Mouse (Mus musculus): ENCODE data around the gene Cenpn.

The Cenpn gene

DNA sequence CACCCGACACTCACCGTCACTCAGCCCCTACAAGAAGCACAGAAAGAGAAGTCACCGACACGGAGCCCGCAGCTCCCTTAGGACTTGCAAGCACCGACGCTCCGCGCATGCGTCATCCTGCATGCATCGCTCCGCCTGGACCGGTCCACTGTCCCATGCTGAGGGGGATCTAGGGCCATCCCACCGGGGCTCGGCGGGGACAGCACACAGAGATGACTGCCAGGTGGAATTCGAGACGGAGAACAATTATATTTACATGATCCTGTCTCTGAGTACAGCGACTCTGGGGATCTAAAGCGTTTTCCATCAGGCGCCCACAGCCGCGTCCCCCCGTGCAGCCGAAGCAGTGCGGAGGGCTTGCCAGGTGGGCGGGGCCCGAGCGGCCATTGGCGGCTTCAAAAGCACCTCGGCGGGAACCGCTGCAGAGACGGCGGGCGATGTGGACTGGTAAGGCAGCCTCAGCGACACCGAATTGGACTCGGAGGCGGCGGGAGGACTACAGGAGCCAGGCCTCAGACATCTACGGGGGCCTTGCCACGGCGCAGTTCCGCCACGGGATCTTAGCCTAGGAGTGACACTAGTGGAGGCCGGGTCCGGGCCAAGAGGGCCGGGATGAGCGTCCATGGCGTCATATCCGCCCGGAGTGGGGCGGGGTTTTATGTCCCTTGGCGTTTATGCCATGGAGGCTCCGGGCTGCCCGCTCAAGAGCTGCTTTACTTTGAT lies at the start of gene Cenpn, which contains the start of gene Cmc2:
Cenpn (plus strand) TSS at position 394 of the 723 bp plus-strand sequence.
Cmc2 (minus strand) TSS at position 119 of the 723 bp plus-strand sequence.
- DNase-seq, result peak; percentile 92

DNA sequence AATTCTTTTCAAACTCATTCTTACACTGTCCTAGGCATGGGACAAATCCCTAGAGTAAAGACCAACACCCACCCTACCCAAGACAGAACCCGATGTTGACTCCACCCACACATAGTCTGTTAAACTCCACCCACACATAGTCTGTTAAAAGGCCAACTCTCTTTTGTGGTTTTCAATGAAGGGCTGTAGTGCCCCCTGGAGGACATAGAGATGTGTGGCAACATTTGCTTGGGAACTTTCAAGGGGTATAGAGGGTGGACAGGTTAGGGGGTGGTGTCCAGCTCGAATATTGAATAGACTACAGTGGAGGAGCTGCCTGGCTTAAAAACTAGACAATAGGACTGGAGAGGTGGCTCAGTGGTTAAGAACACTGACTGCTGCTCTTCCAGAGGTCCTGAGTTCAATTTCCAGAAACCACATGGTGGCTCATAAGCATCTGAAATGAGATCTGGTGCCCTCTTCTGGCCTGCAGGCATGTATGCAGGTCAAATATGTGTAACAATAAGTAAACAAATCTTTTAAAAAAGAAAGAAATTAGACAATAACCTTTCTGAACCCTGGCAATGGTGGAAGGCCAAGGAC lies 48.7 kb upstream of the Cenpn start:
- peak; percentile 29 for DNase-seq

DNA sequence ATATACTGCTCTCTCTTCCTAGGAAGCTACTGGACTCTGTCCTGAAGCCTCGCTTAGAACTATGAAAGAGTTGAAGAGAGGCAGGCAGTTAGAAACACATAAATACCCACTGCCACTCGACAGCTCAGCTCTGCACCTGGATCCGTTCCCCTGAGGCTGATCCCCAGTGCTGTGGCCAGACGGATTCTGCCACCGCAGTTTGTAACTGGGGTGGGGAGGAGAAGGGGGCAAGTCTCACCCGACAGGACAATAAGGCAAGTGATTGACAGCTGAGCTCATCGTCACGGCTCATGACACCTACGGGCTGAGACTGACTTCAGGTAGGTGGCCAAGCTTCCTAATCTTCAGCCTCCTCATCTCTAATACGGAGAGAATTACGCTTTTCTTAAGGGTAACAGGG lies 47.9 kb upstream of the Cenpn start:
- peak; percentile 28 for DNase-seq

DNA sequence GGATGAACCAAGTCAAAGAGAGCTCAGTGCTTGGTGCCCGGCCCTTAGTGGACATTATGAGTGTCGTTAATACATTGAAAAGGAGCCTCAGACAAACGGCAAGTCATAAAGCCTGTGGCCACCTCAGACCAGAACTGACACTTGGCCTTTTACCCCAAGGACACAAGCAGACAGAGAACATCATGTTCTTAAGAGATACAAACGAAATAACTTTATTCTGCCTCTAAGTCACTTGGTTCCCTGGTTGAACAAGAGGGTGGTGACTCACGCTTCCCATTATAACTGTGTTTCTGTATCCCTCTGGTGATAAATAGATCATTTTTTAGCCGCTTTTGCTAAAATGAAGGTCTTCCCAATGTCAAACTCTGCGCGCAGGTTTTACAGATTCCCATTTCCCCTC lies 47.5 kb upstream of the Cenpn start:
- no peak for DNase-seq

DNA sequence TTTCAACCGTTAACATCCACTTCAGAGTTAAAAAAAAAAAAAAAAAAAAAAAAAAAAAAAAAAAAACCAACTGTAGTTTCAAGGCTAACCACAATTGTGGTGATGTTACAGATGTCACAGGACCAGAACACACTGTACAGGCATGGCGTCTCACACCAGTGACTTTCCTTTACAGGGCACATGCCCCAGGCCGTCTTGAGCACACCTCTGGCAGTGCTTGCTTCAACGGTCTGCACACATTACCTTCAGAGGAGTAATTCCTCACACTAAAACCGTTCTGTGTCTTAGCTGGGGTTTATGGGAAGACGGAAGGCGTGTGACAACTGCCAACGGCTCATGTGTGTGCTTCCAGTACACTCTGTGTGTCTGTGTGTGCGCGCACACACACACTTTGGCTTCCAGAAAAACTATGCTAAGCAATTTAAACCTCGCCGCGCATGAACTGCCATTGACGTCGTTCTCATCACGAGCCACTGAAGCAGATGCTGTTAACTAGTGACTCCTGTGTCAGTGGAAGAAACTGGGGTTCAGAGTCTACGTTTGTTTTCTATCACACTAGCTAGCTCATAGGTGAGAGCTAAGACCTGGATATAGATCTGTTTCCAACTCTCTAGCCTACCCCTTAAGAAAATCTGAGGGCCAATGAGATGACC lies 45.6 kb upstream of the Cenpn start:
- peak; percentile 30 for DNase-seq

DNA sequence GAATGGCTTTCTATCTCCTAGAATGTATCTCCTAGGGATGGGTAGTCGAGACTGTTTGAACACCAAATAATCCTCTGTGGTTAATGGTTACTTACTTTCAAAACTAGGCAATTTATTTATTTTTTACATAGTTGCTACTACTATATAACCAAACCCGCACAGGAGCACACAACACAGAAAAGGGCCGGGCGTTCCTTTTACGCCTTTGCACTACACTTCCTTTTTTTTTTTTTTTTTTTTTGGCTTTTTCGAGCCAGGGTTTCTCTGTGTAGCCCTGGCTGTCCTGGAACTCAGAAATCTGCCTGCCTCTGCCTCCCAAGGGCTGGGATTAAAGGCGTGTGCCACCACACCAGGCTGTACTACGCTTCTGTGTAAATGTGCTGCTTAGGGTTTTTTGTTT lies 40.1 kb upstream of the Cenpn start:
- DNase-seq, result no peak

DNA sequence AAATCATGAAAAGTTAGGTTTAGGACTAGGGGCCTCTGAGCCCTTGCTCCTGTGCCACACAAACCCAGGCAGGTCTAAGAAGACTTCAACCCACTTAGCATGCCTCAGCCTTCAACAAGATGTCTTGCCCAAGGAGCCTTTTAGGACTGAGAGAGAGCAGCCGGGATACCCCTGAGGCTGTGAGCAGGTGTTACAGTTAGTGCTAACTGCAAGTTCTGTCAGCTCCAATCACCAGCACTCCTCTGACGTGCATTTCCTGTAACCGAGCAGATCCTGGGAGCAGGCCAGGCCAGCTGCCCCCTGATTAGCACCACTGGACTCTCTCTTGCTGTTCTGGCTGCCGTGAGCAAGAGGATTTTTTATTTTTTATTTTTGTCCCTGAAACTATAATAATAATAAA lies 33.7 kb upstream of the Cenpn start:
- DNase-seq, result no peak

DNA sequence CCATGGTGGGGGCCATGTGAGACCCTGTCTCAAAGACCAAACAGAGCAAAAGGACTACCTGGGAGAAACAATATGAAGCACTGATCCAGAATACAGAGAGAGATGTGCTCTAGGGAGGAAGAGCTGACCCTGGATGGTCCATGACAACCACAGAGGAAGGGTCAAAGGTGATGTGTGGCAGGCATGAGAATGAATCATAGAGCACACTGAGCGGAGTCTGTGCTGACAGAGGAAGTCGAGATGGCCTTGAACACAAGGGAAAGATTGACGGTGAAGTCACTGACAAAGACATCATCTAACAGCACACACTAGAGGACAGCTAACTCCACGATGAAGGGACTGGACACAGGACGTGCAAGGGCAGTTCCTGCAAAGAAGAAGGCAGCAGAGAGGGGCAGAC lies 30.1 kb upstream of the Cenpn start:
- DNase-seq, result no peak

DNA sequence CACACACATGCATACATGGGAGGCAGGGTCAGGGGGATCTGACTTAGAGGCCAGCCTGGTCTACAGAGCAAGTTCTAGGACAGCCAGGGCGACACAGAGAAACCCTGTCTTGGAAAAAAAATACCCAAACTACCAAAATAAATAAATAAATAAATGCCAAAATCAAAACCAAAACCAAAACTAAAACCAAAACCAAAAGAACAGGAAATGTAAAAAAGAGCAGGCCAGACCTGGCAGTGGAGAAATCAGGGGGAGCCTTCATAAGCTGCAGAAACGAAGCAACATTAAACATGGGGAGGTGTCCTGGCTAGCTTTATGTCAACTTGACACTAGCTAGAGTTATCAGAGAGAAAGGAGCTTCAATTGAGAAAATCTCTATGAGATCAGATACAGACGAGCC lies 29.4 kb upstream of the Cenpn start:
- DNase-seq, result no peak

DNA sequence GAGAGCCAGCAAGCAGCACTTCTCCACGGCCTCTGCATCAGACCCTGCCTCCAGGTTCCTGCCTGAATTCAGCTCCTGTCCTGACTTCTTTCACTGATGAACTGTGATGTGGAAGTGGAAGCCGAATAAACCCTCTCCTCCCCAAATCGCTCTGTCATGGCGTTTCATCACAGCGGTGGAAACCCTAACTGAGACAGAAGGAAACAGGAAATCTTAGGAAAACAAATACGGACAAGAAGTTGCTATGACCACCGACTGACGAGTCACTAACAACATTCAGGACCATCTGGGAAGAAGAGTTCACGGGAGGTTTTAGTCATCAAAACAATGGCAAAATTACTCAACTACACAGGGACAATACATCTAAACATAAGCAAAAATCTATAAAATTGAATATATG lies 28.9 kb upstream of the Cenpn start:
- DNase-seq, result no peak

DNA sequence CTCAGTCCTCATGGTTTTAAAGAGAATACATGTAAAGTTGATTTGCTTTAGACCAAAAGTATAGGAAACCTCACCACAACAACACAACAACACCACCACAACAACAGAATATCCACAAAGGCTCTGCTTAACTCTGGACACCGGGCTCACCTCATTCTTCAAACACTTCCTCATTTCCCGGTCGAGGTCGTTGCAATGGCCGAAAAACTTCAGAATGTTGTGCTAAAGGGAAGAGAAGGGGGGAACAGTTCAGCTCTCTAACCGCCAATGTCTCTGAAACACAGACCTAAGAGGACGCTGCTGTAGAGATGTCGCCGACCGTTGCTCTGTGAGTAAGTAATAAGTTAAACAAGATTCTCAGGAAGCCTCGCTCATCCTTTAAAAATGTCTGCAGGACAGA lies 27.6 kb upstream of the Cenpn start:
- DNase-seq, result no peak

DNA sequence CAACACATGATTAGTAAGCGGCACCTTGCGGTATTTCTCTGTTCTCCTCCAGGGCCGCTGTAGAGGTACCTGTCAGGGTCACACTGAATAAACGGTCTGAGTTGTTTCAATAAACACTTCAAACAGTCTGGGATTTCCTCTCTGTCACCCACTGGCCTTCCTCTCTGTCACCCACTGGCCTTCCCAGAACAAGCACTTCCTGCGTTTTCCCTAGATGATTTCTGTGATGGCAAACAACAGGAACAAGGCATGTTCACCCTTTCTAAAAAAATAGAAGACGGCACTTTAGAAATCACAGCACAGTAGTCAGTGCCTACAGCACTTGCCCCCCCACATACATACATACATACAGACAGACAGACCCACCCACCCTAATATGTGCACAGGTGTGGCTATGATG lies 26.0 kb upstream of the Cenpn start:
- no peak for DNase-seq

DNA sequence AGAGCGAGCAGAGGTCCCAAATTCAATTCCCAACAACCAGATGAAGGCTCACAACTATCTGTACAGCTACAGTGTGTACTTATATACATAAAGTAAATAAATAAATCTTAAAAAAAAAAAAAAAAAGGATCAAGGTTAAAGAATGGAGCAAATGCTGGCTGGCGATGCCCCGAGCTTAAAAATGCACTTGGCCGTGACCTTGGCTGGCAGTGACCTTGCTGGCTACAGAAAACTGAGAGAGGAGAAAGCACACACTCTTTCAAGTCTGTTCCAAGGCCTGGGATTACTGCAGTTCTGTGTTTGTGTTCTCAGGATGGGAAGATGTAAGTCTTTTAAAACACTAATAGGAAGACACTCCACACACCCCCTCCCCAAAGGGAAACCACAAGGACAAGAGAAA lies 16.8 kb upstream of the Cenpn start:
- no peak for DNase-seq

DNA sequence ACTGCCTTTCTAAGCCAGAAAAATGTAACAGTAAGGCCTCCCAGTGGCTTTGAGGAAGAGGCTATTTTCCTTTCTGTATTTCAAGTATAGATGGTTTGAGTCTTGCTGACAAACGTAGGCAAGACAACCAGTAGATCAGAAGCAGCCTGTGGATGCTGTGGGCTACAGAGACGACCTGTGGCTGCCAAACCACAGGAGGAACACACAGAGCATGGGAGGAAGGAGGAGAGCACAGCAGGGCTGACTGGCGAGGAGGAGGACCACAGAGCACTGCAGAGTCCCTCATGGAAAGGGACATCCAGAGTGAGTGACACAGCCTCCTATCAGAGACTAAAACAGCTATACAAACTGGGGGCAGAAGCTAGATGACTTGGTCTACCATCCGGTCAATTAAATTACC lies 16.3 kb upstream of the Cenpn start:
- peak; percentile 23 for DNase-seq

DNA sequence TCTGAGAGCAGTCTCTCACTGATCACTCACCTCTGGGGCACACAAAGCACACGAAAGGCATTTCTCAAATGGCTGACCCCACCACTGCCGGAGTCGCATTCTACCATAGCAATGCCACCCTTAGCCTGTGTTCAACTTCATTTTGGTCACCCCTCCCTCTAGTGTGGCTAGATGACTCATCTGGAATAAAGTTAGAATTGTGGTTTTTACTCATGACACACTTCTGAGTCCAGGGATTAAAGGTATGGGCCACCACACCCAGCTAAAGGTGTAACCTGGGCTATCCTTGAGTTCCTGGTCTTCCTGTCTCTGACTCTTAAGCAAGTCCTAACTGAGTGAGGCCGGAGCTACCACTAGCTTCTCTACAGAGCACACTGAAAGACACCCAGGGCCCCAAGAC lies 15.7 kb upstream of the Cenpn start:
- no peak for DNase-seq

DNA sequence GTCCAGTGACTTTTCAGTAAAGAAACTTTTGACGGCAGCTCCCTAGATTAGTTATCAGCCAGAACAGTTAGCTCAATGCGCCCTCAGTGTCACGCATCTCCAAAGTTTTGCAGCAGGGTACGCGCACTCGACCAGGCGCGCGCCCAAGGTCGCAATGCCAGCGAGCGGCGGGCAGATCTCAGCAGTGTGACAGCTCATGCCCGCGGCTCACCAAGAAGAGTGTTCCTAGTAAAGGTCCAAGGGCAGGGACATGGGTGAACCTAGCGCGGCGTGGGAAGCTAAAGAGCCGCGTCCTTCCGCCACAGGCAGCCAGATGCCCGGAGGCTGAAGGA lies 559 bp upstream of the Cenpn start:
- DNase-seq, result no peak

DNA sequence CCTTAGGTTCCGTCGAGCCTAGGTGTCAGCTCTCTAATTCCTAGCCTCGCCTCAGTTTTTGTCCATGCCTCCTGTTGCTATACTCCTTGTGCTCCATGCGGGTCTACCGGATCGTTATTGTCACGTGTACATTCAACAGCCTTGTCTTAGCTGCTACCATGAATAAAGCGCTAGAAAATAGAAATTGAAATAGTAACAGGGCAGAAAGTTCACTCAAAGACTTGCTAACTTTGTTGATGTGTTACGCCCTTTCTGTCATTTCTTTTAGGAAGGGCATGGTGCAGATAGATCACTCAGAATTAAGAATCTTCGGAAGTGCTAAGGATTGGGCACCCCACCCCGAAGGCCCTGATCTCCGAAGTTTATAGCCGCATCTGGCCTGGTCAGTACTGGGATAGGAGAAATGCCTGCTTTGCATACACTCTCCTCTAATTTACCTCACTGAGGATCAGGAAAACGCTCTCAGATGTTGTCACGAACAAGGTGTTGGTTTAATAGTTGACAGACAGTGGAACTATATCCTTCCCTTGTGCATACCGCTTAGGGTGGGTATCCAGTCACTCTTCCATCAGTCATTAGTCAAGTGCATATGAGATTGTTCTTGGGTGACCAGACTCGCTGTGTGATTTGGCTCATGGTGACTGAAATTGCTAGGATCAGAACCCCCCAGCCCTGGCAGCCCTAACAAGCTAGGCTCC lies 679 bp downstream of the Cenpn start:
- no peak for DNase-seq

DNA sequence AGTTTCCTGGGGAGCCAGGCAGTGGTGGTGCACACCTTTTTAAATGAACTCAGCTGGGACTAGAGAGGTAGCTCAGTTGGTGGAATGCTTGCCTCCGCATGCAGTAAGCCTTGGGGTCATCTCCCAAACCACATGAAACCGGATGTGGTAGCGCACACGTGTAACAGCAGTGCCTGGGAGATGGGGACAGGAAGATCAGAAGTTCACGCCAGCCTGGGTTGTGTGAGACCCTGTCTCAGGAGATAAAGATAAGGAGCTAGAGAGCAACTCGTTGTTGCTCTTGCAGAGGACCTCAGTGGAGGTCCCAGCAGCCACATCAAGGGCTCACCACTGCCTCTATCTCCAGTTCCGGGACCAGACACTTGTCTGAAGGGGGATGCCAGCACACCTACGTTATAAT lies 2.0 kb downstream of the Cenpn start:
- peak; percentile 59 for DNase-seq

DNA sequence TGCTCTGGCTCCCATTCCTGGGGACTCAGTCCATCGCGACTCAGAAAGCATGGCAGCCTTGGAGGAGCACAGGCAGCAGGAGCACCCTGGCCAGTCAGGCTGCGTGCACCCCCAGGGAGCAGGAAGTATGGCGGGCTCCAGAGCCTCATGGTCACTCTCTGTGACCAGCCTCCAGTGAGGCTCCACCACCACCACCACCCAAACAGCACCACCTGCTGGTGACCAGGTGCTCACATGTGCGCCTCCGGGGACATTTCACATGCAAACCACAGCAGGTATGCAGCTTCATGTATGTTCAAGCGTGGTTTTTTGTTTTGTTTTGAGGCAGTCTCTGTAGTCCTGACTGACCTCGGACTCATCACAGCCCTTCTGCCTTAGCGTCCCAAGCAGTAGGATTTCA lies 6.3 kb downstream of the Cenpn start:
- peak; percentile 73 for DNase-seq

DNA sequence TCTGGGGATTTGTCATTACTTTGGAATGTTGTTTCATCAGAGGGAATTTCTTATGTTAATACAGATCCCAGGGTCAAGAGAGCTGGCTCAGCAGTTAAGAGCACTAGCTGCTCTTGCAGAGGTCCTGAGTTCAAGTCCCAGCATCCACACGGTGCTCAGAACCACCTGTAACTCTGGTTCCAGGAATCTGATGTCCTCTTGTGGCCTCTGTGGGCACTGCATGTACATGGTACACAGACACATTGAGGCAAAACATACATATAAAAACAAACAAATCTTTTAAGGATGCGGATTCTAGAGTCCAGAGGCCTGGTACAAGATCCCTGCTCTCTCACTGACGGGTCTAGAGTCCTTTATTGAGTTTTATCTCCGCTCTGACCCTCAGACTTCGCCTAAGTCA lies 7.1 kb downstream of the Cenpn start:
- no peak for DNase-seq

DNA sequence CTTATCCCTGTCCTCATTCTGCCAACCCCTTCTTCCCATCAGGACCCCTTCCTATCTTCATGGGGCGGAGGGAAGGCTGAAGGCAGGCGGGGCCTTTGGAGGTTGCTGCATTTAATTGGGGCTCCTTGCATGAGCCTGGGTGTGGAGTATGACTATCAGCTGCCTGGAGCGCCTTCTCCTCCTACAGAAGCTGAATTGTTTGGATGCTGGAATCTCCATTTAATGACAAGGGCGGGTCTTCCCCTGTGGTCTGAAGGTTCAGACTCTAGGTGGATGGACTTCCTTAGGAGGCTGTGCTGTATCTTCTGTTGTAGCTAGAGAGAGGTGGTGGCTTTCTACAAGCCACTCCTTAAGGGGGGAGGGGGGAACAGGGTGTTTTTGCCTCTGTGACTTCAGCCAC lies 13.4 kb downstream of the Cenpn start:
- no peak for DNase-seq

DNA sequence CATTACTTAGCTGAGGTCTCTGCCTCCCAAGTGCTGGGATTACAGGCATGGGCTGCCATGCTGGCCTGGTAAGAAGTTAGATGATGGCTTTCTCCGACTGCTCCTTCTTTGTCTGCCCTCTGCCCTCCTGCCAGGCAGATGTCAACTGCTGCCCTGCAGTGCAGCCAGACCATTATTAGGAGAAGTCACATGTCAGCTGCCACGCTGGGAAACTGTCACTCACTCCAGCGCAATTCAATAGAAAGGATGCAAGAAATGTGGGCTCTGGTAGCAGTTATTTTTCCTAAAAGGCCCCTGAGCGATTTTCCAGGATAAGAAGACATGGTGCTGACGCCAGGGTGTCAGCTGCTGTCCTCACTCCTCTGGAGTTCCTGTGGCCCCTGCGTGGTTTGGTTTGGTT lies 14.0 kb downstream of the Cenpn start:
- DNase-seq, result no peak

DNA sequence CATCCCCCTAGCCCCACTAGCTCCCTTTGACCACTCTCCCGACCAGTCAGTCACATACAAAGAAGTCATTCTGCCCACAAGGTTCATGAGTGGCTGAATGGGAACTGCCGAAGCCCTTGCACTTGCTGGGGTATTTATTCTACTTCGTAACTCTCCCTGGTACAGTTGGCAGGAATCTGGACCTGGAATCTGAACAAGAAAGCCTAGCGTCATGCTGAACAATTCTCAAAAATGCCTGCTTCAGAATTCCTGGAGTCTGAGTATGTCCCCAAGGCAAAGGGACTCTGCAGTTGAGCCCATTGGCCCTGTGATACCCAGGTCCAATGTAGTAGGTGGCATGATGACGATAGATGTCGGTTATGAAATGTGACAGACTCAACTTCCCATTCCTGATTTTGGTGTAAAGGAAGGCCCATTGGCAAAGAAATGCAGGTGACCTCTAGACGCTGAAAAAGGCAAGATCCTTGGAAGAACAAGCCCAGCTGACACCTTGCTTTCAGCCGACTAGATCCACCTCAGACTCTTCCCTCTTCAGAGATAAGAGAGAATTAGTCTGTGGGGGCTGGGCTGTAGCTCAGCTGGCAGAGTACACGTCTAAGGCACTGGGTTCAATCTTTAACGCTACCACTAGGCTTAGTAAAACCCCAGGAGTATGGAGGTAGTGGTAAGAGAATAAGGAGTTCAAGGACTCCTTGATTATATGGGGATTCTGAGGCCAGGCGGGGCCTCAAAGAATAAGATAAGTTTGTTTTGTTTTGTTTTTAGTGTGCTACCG lies 20.9 kb downstream of the Cenpn start:
- no peak for DNase-seq

Data from thymus, postnatal 25 days (tissue).